Mouse (Mus musculus): ENCODE measurements around the gene Chst4. TPM values are rescaled to one million over a fixed set of nuclear protein-coding genes. Genes with fewer than 3 reads are reported as not detected.

Chst4 gene
- polyA plus RNA-seq, 1 experiment from 2014 or later = 0.60 TPM

DNA sequence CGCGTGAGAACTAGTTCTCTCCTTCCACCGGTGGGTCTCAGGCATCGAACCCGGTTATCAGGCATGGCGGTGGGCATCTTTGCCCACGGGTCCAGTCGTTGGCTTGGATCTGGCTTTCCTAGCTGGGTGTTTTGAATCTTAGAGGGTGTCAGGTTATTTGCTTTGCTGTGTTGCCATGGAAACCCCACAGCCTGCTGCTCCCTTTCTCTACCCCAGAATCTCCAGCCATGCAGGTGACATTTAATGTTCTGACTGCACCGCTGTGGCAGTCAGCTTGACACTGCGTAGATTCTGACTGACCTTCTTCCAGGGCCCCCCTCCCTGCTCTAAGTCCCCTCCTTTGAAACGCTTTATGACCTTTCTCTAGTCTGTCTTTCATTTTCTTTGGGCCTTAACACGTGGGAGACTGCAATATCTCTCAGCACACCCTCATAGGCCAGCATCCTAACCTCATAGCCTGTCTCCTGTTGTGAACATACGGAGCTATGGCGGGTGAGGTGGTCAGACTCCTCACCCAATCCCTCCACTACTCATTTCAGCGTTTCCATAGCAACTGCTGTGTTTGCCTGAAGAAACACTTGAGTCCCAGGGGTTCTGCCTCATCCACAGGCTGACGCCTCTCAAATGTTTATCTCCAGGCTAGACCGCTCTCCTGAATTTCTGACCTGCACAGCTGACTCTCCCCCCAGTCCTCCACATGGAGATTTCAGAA lies 33.1 kb downstream of the Chst4 start:
- Histone ChIP-seq H3K36me3 (no peaks in the 10 kb centered on the region), H3K9me3 (replicated peaks) (no peaks in the 10 kb centered on the region), H3K9ac (no peak overlapping the region), H3K4me3 (no peak overlapping the region), H3K27ac (ENCODE audit: poor library complexity, severe bottlenecking) (no peak overlapping the region), H3K27me3 (replicated peaks) (peaks cover 4% of the 10 kb centered on the region), H3K4me1 (replicated peaks) (no peaks in the 10 kb centered on the region), H3K4me2 (no peak overlapping the region)
- WGBS = 59% methylated on average over 17 of the region's 17 CpGs
- no peak for ATAC-seq (ENCODE audit: insufficient number of reproducible peaks, low FRiP score)

DNA sequence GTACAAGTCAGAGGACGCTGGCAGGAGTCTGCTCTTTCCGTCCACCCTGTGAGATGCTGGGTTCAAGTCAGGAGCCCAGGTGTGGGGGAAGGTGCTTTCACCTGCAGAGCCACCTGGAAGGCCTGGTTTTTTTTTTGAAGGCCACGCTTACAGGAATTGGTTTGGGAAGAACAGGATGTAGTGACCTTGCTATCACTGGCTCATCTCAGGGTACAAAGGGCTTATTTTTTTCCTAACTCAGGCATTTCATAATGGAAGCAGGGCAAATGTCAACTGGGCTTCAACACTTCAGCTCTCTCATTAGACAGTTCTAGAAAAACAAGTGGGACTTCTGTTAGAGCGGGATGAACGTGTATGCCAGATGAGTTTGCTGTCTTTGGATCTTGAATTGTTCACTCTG lies 35.2 kb downstream of the Chst4 start:
- Histone ChIP-seq H3K27me3 (replicated peaks) (peaks cover 8% of the 10 kb centered on the region), H3K9me3 (replicated peaks) (no peaks in the 10 kb centered on the region), H3K4me3 (no peak overlapping the region), H3K4me2 (no peak overlapping the region), H3K27ac (ENCODE audit: poor library complexity, severe bottlenecking) (no peak overlapping the region), H3K36me3 (no peaks in the 10 kb centered on the region), H3K4me1 (replicated peaks) (no peaks in the 10 kb centered on the region), H3K9ac (no peak overlapping the region)
- ATAC-seq (ENCODE audit: insufficient number of reproducible peaks, low FRiP score) = no peak
- 73% methylated on average over 5 of the region's 5 CpGs for WGBS

DNA sequence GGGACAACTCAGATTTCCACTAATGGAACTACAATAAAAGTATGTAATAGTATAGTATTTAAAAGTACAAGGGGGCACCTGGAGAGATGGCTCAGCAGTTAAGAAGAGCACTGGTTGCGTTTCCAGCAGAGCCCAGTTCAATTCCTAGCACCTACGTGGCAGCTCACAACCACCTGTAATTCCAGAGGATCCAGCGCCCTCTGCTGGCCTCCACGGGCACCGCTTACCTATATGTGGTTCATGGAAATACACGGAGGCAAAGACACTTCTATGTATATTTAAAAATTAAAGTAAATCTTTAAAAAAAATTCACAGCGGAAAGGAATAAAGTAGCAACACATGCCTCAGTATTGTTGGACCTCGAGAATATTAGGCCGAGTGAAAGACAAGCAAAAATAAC lies 36.6 kb downstream of the Chst4 start:
- ATAC-seq (ENCODE audit: insufficient number of reproducible peaks, low FRiP score) = no peak
- no peak overlapping the region for H3K9ac ChIP-seq
- peaks cover 8% of the 10 kb centered on the region for H3K27me3 ChIP-seq (replicated peaks)
- H3K9me3 ChIP-seq (replicated peaks) = no peaks in the 10 kb centered on the region
- no peaks in the 10 kb centered on the region for H3K36me3 ChIP-seq
- no peak overlapping the region for H3K27ac ChIP-seq (ENCODE audit: poor library complexity, severe bottlenecking)
- no peaks in the 10 kb centered on the region for H3K4me1 ChIP-seq (replicated peaks)
- 30% methylated on average over 9 of the region's 9 CpGs for WGBS
- no peak overlapping the region for H3K4me2 ChIP-seq
- no peak overlapping the region for H3K4me3 ChIP-seq

DNA sequence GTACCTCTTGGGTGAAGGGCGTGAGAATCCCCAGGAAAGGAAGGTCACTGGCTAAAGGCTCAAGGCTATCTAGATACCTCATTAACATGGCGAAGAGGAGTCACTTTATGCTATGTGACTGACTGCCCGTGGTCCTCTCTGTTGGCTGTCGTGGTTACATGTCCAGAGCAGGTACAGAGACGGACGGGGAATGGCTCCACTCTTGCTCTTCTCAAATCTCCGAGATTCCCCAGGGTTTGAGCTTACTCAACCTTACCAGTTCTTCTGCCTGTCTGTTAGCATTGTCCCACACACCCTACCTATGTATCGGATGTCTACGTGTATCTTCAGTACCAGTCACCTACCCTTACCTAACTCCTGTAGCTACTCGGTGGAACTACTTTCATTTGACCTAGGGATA lies 39.6 kb downstream of the Chst4 start:
- Histone ChIP-seq H3K4me2 (no peak overlapping the region), H3K27ac (ENCODE audit: poor library complexity, severe bottlenecking) (no peak overlapping the region), H3K36me3 (no peaks in the 10 kb centered on the region), H3K9ac (no peak overlapping the region), H3K4me1 (replicated peaks) (no peaks in the 10 kb centered on the region), H3K27me3 (replicated peaks) (peaks cover 8% of the 10 kb centered on the region), H3K4me3 (no peak overlapping the region), H3K9me3 (replicated peaks) (no peaks in the 10 kb centered on the region)
- ATAC-seq (ENCODE audit: insufficient number of reproducible peaks, low FRiP score) = no peak
- 74% methylated on average over 10 of the region's 10 CpGs for WGBS

DNA sequence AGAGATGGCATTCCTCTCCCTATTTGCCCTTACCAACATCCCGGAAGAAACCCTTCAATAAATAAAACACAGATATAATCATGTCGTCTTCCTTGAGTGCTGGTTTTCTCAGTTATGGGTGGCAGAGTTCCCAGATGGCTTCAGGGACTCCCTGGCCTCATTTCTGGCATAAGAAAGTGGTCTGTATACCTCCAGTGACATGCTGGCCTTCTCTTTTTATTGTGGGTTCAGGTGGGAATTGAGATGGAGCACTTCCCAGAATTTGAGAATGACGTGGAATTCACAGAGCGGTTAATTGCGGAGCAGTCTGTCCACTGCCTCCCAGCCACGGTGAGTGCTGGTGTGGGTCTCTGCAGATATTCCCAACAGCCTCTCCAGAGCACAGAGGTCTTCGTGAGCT lies 41.5 kb downstream of the Chst4 start:
- no peak overlapping the region for H3K27ac ChIP-seq (ENCODE audit: poor library complexity, severe bottlenecking)
- no peaks in the 10 kb centered on the region for H3K4me1 ChIP-seq (replicated peaks)
- H3K9me3 ChIP-seq (replicated peaks) = no peaks in the 10 kb centered on the region
- no peak overlapping the region for H3K4me3 ChIP-seq
- 79% methylated on average over 7 of the region's 7 CpGs for WGBS
- no peaks in the 10 kb centered on the region for H3K36me3 ChIP-seq
- H3K27me3 ChIP-seq (replicated peaks) = peaks cover 7% of the 10 kb centered on the region; the same call in 1 of the 2 replicates
- H3K9ac ChIP-seq = no peak overlapping the region
- H3K4me2 ChIP-seq = no peak overlapping the region
- ATAC-seq (ENCODE audit: insufficient number of reproducible peaks, low FRiP score) = no peak

DNA sequence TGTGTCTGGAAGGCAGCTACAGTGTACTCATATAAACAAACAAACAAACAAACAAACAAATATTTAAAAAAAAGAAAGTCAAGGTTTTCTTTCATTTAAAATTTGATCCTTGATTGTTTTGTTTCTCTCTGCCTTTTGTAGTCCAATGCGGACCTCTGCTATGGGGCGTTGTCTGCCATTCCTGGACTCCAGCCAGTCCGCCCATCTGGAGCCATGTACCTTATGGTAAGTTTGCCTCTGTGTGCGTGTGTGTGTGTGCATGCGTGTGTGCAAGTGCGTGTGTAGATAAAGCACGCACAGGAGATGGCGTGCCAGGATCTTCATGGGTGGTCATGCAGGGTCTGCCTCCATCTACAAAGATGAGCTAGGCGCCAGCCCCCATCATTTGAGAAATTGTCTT lies 42.2 kb downstream of the Chst4 start:
- peaks cover 7% of the 10 kb centered on the region; the same call in 1 of the 2 replicates for H3K27me3 ChIP-seq (replicated peaks)
- no peak overlapping the region for H3K9ac ChIP-seq
- H3K36me3 ChIP-seq = no peaks in the 10 kb centered on the region
- H3K4me2 ChIP-seq = no peak overlapping the region
- no peak overlapping the region for H3K27ac ChIP-seq (ENCODE audit: poor library complexity, severe bottlenecking)
- H3K4me3 ChIP-seq = no peak overlapping the region
- no peaks in the 10 kb centered on the region for H3K9me3 ChIP-seq (replicated peaks)
- whole genome bisulfite sequencing = 87% methylated on average over 9 of the region's 9 CpGs
- no peaks in the 10 kb centered on the region for H3K4me1 ChIP-seq (replicated peaks)
- ATAC-seq (ENCODE audit: insufficient number of reproducible peaks, low FRiP score) = no peak

DNA sequence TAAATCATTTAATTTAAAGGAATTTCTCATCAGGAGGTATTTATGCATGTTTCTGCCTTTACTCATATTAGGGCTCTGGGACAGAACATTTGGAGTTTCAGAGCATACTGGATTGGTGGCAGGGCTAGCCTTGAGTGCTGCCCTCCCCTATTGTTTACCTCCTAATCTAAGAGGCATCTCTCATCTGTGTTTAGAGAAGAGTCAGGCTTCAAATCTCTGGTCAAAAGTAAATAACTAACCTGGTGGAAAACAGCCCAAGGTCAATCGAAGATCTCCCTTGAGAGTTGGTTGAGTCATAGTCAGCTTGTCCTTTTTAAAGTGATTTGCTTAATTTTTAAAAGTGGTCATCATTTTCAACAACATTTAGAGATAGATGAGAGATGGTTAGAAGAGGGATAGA lies 46.6 kb downstream of the Chst4 start:
- Histone ChIP-seq H3K9me3 (replicated peaks) (no peaks in the 10 kb centered on the region), H3K4me1 (replicated peaks) (no peaks in the 10 kb centered on the region), H3K36me3 (no peaks in the 10 kb centered on the region), H3K27me3 (replicated peaks) (0 out of 2 replicates have a peak, but pooled peaks cover 3% of the 10 kb centered on the region), H3K9ac (no peak overlapping the region), H3K4me2 (no peak overlapping the region), H3K27ac (ENCODE audit: poor library complexity, severe bottlenecking) (no peak overlapping the region), H3K4me3 (no peak overlapping the region)
- ATAC-seq (ENCODE audit: insufficient number of reproducible peaks, low FRiP score) = no peak
- WGBS = 60% methylated on average over 1 of the region's 1 CpGs

DNA sequence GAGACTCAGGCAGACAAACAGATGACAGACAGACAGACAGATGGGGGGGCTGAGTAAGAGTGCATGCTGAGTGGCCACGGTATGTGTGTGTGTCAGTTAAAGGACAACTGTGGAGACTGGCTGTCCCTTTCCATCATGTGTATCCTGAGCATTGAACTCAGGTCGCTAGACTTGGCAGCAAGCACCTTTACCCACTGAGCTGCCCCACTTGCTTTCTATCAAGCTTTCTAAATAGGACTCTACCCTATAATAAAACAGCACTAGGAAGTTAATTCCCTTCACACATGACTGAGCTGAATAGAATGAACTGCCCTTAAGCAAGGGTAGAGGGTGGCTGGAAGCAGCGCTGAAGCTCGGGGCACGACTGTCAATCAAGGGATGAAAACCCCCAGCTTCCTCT lies 47.4 kb downstream of the Chst4 start:
- ATAC-seq (ENCODE audit: insufficient number of reproducible peaks, low FRiP score) = no peak
- H3K4me1 ChIP-seq (replicated peaks) = no peaks in the 10 kb centered on the region
- no peak overlapping the region for H3K4me3 ChIP-seq
- 0 out of 2 replicates have a peak, but pooled peaks cover 3% of the 10 kb centered on the region for H3K27me3 ChIP-seq (replicated peaks)
- no peaks in the 10 kb centered on the region for H3K9me3 ChIP-seq (replicated peaks)
- 79% methylated on average over 5 of the region's 5 CpGs for WGBS
- H3K27ac ChIP-seq (ENCODE audit: poor library complexity, severe bottlenecking) = no peak overlapping the region
- H3K9ac ChIP-seq = no peak overlapping the region
- no peaks in the 10 kb centered on the region for H3K36me3 ChIP-seq
- H3K4me2 ChIP-seq = no peak overlapping the region

DNA sequence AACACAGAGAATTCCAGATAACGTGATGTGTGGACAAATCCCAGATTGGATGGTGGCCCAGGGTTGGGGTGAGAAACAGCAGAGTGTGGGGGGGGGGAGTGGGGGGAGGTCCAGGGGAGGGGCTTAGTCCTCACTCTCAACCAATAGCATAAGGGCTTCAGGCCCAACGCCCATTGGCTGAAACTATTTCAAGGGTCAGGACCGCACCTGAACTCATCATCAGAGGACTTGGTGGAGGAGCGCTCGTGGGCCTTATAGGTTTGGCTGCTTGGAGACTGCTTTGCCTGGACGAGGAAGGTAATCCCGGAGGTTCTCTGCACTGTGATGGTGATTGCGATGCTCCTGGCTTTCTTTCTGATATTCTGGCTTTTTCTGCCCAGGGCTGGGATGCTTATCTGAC lies 49.3 kb downstream of the Chst4 start, which contains the start of gene Tat:
Gene Tat (plus strand): TSS at position 214 of the 400 bp plus-strand sequence.
- H3K9me3 ChIP-seq (replicated peaks) = no peaks in the 10 kb centered on the region
- no peak within 1 kb of the TSS for H3K4me2 ChIP-seq
- H3K4me3 ChIP-seq = no peak within 1 kb of the TSS
- H3K27me3 ChIP-seq (replicated peaks) = 0 out of 2 replicates have a peak, but pooled peaks cover 3% of the 10 kb centered on the region
- no peak within 1 kb of the TSS for H3K9ac ChIP-seq
- no peaks in the 10 kb centered on the region for H3K36me3 ChIP-seq
- H3K4me1 ChIP-seq (replicated peaks) = no peaks in the 10 kb centered on the region
- 67% methylated on average over 8 of the region's 8 CpGs for WGBS
- no peak within 1 kb of the TSS for H3K27ac ChIP-seq (ENCODE audit: poor library complexity, severe bottlenecking)
- ATAC-seq (ENCODE audit: insufficient number of reproducible peaks, low FRiP score) = no peak

DNA sequence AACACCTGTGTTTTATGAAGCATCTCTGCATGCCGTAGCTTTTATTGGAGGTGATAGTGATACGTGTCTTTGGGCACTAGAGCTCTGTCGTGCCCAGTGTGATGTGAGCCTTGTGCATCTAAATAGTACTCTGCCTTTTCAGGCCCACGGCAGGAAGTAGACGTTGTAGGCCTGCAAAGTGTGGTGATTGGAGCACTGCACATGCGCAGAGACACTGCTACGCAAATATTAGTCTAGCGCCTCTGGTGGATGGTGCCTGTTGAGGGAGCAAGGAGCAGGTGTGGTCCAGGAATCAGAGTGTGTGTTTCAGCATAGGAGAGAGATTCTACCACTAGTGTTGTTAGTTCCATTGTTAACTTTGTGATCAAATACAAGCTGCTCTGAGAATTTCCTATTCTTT lies 50.4 kb downstream of the Chst4 start:
- 84% methylated on average over 8 of the region's 8 CpGs for WGBS
- H3K27ac ChIP-seq (ENCODE audit: poor library complexity, severe bottlenecking) = no peak overlapping the region
- no peak overlapping the region for H3K9ac ChIP-seq
- no peaks in the 10 kb centered on the region for H3K36me3 ChIP-seq
- H3K4me2 ChIP-seq = no peak overlapping the region
- no peaks in the 10 kb centered on the region for H3K4me1 ChIP-seq (replicated peaks)
- H3K4me3 ChIP-seq = no peak overlapping the region
- no peak for ATAC-seq (ENCODE audit: insufficient number of reproducible peaks, low FRiP score)
- H3K9me3 ChIP-seq (replicated peaks) = no peaks in the 10 kb centered on the region
- H3K27me3 ChIP-seq (replicated peaks) = no peaks in the 10 kb centered on the region

DNA sequence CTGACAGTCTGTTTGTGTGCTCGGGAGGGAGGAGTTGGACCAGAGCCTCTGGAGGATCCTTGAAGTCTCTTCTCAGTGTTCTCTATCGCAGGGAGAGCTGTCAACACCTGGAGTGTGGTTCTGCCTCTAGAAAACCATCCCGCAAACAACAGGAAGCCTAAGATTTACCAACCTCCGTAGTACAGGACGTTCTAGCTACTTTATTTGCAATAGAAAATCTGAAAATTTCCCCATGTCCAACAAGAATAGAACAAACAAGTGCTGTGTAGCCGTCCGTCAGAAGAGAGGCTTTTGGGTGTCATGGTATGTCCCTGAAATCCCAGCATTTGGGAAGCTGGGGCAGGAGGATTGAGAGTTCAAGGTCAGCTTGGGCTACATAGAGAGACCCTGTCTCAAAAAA lies 51.8 kb downstream of the Chst4 start:
- ATAC-seq (ENCODE audit: insufficient number of reproducible peaks, low FRiP score) = no peak
- no peaks in the 10 kb centered on the region for H3K27me3 ChIP-seq (replicated peaks)

DNA sequence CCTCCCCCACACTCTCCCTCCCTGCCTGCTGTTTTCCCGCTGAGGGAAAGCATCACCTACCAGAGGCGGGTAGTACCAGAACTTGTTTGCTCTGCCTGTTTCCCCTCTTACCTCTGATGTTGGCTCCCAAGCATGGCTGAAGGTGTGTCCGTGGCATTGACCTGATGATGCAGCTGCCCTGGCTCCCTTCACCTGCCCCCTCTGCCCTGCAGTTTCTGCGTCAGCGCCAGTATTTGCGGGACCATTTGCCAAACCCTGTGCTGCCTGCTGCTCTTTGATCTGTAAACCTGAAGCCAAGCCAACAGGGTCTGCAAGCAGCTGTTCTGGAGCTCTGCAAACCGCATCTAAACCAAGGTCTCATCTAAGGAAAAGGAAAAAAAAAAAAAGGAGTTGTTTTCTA lies 53.2 kb downstream of the Chst4 start:
- Histone ChIP-seq H3K4me3 (no peak overlapping the region), H3K4me1 (replicated peaks) (no peaks in the 10 kb centered on the region), H3K36me3 (no peaks in the 10 kb centered on the region), H3K9me3 (replicated peaks) (no peaks in the 10 kb centered on the region), H3K27me3 (replicated peaks) (no peaks in the 10 kb centered on the region), H3K27ac (ENCODE audit: poor library complexity, severe bottlenecking) (no peak overlapping the region), H3K9ac (no peak overlapping the region), H3K4me2 (no peak overlapping the region)
- no peak for ATAC-seq (ENCODE audit: insufficient number of reproducible peaks, low FRiP score)
- 48% methylated on average over 7 of the region's 7 CpGs for WGBS

More for the DNA sequence above, 51.8 kb downstream of the Chst4 start:
- 59% methylated on average over 7 of the region's 7 CpGs for WGBS
- Histone ChIP-seq H3K27ac (ENCODE audit: poor library complexity, severe bottlenecking) (no peak overlapping the region), H3K36me3 (no peaks in the 10 kb centered on the region), H3K4me2 (no peak overlapping the region), H3K4me1 (replicated peaks) (no peaks in the 10 kb centered on the region), H3K9me3 (replicated peaks) (no peaks in the 10 kb centered on the region), H3K9ac (no peak overlapping the region), H3K4me3 (no peak overlapping the region)
